Mouse (Mus musculus): ENCODE measurements around the gene Ank.

Gene Ank

GRCm38 (mm10) chr15:27496596-27497299, 30.3 kb downstream of the Ank start:
- DNase-seq (ENCODE audit: low spot score in 2 of 2), result peak; percentile 66 to 84

- DNase-seq (ENCODE audit: low spot score in 2 of 2), result no peak
Observed at GRCm38 (mm10) chr15:27497300-27497997, 31.0 kb downstream of the Ank start.

DNA sequence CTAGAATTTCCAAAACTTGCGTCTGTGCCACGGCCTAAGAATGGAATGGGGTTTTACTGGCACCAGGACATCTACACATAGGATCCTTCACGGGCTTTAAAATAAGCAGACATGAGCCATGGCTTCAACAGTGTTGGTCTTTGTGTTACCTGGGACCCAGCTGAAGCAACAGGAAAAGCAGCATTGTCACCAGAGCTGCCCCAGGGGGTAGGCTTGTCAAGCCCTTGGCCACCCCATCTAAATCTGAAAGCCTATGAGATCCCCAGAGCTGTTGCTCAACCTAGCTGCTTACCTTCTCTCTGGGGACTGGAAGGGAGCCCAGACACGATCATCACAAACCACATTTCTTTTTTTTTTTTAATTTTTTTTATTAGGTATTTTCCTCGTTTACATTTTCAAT, 31.6 kb downstream of the Ank start:
- DNase-seq (ENCODE audit: low spot score in 2 of 2), result no peak

DNA sequence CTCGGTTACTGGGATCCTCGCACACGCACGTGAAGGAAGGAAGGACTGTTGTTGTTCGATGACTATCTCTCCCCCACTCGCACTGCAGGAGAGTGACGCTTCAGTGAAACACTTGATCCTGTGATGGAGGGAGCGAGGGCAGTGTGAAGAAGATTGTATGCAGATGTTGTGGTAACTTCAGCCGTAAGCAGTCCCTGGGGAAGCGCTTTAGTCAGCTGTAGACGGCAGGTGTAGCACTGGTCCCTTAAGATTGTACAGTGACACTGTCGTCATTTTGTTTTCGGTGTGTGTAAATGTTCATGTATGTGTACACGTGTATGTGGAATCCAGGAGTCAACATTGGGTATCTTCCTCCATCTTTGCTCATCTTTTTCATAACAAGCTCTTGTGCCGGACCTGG, 33.9 kb downstream of the Ank start:
- DNase-seq (ENCODE audit: low spot score in 2 of 2), result no peak

DNA sequence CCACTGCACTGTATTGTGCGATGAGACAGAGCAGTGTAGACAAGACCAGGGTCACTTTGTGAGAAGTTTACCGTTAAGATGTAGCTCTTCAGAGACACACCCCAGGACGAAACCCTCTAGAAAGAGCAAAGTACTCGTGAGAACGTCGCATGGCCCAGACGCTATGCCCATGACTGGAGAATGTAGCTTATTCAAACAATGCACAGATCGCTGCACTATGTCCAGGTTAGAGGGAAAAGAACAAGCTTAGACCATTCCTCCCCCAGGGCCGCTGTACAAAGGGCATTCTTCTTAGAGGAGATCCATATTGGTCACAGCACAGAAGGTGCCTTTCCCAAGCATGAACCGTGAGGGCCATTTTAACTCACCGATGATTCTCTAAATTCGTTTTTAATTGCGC, 35.9 kb downstream of the Ank start:
- no peak for DNase-seq (ENCODE audit: low spot score in 2 of 2)

DNA sequence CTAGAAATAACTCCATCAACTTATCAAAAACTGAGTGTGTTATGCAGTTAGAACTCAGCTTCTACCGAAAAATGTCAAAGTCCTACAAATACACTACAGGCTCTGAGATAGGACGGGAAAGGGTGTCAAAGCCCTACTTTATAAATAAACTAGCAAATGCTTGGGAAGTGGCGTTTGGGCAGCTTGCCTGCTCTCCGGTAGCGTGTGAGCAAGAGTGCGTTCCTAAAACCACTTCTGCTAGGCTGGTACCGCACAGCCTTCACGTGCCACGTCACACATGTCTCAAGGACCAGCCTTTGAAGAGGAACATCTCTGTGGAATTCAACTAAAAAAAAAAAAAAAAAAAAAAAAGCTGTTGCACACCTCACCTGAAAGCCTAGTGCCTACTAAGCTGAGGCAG, 36.7 kb downstream of the Ank start:
- no peak for DNase-seq (ENCODE audit: low spot score in 2 of 2)

DNA sequence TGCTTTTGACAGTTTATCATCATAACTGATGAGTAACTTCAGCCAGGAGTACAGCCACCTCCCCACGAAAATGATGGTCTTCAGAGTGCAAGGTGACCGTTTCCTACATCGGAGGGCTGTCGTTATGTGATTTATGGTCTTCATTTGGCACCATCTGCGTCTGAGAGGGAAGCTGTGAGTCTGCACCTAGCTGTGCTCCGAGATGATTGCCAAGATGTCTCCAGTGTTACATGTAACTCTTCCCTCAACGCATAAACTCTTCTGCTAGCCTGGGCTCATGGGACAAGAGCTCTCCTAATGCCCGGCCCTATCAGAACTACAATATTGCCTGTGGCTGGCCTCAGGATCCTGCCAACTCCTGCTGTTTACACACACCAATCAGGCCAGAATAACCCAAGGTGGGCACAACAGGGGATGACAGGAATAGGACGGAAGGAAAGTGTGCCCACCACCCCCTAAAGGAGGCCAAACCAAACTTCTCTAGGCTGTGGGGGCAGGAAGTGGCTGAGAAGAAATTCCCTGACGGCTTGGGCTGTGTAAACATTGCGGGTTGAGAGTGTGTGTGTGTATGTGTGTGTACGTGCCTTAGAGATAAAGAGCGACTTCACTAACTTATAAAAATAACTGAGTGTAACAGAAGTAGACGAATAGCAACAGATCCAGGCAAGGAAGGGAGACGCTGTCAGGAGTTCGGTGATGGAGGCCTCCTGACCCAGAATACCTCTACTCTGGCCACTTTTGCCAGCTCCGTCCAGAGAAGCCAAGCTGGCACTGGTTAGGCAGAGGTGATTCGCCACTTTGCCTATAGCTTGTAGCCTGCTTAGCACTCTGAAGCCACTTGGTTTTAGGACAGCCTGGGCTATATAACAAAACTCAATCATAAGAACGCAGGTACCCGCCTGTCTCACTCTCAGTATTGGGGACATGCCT, 37.6 kb downstream of the Ank start:
- no peak for DNase-seq (ENCODE audit: low spot score in 2 of 2)

GRCm38 (mm10) chr15:27506127-27506886, 39.8 kb downstream of the Ank start:
- DNase-seq (ENCODE audit: low spot score in 2 of 2), result no peak

- DNase-seq (ENCODE audit: low spot score in 2 of 2), result no peak
Observed at GRCm38 (mm10) chr15:27506893-27507596, 40.6 kb downstream of the Ank start.

DNA sequence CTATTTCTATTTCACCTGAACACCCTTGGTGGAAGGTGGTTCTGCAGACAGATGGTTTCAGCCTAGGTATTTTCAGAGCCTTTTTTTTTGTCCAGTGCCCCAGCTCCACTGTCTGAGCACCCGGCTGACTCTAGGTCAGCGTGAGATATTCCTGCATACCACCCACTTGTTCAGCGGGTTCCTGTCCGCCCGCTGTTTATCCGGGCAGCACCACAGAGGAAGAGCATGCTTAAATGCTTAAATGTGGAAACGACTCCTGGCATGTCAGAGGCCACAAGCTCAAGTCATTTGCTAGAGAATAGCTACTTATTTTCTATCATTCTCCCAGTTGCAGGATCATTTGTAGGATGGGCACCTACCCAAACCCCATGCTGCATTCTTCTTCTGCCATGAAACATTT, 41.7 kb downstream of the Ank start:
- no peak for DNase-seq (ENCODE audit: low spot score in 2 of 2)

GRCm38 (mm10) chr15:27508982-27509381, 42.5 kb downstream of the Ank start:
- no peak for DNase-seq (ENCODE audit: low spot score in 2 of 2)

GRCm38 (mm10) chr15:27516927-27517326, 50.5 kb downstream of the Ank start:
- no peak for DNase-seq (ENCODE audit: low spot score in 2 of 2)

GRCm38 (mm10) chr15:27518026-27518425, 51.5 kb downstream of the Ank start:
- no peak for DNase-seq (ENCODE audit: low spot score in 2 of 2)

GRCm38 (mm10) chr15:27519857-27520256, 53.4 kb downstream of the Ank start:
- no peak for DNase-seq (ENCODE audit: low spot score in 2 of 2)

- no peak for DNase-seq (ENCODE audit: low spot score in 2 of 2)
Observed at GRCm38 (mm10) chr15:27525233-27526005, 58.9 kb downstream of the Ank start.

- DNase-seq (ENCODE audit: low spot score in 2 of 2), result no peak
Observed at GRCm38 (mm10) chr15:27528896-27529295, 62.4 kb downstream of the Ank start.

DNA sequence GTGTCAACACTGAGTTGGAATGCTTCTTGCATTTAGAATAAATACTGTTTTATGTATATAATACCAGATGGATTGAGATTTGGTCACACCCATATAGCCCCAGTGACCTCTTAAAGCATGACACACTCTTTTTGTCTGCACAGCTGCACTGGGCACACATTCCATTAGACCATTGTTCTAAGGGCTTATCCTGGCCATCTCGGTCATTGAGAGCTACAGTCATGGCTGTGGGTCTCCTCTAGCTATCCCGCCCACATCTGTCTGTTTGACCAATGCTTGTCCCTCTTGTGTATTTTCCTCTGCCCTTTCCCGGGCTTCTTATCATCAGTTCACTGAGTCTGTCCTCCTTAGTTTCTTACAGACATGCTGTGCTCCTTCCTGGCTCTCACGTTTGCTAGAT, 63.5 kb downstream of the Ank start:
- DNase-seq (ENCODE audit: low spot score in 2 of 2), result no peak

- DNase-seq (ENCODE audit: low spot score in 2 of 2), result no peak
Observed at GRCm38 (mm10) chr15:27533036-27533435, 66.6 kb downstream of the Ank start.

DNA sequence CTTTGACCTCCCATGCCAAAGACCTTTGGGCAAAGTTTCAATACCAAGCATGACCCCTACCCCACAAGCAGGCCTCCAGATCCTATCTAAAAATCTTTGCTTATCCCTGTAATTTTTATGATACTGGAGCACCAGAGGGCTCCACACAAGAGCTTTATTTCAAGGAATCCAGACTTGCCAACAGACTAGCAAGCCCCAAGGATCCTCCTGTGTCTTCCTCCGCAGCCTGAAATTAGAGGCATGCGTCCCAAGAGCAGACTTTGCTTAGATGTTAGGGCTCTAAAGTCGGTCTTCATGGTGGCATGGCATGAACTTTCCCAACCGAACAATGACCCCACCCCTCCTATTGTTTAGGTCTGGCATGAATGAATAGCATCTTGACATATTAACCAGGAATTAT, 69.2 kb downstream of the Ank start:
- no peak for DNase-seq (ENCODE audit: low spot score in 2 of 2)

DNA sequence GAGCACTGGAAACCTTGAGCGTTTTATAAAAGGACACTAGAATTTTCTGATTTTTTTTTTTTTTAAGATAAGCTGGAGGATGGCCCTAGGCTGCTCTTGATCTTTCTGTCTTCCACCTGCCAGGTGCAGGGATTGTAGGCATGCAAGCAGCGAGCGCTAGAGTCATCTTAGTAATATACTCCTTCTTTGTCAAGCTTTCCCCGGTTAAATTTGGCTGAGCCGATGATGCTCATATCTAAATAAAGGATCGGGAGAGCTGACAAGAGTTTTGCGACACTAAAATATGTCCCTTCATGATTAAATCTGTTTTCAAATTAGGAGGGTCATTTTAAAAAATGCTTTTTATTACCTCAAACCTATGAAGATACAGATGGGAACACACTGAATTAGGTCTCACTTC, 69.7 kb downstream of the Ank start:
- DNase-seq (ENCODE audit: low spot score in 2 of 2), result no peak
